Mouse (Mus musculus) forebrain, embryonic 10.5 days (tissue): ENCODE data around the gene Rab40c. TPM values are rescaled to one million over a fixed set of nuclear protein-coding genes. Genes with fewer than 3 reads are reported as not detected.
A peak's percentile ranks its signal among the peaks of the same experiment; 100 is the strongest.

Experiments
- DNase-seq: peaks from one replicate; pipeline ENCODE4 v3.0.0-alpha.2; 2017; ENCODE audit warnings: low spot score; ENCODE audit errors: extremely low spot score
- H3K27ac ChIP-seq: fragments of 300-500 bp; sonication (generic); 2 replicates; pipeline ENCODE4 v1.5.1; 2016; ENCODE audit warnings: mild to moderate bottlenecking
- H3K27me3 ChIP-seq: fragments of 300-500 bp; sonication (generic); 2 replicates; pipeline ENCODE4 v1.6.1; 2016; ENCODE audit warnings: mild to moderate bottlenecking; ENCODE audit not compliant: poor library complexity, severe bottlenecking
- H3K36me3 ChIP-seq: fragments of 300-500 bp; sonication (generic); replicated peaks from 2 replicates; pipeline ENCODE4 v1.6.1; 2016; ENCODE audit warnings: mild to moderate bottlenecking, moderate library complexity
- H3K4me1 ChIP-seq: fragments of 300-500 bp; sonication (generic); 2 replicates; pipeline ENCODE4 v1.6.1; 2016
- H3K4me3 ChIP-seq: fragments of 300-500 bp; sonication (generic); 2 replicates; pipeline ENCODE4 v1.5.1; 2016; ENCODE audit warnings: mild to moderate bottlenecking, moderate library complexity
- H3K9me3 ChIP-seq: fragments of 300-500 bp; sonication (generic); 2 replicates; pipeline ENCODE4 v1.6.1; 2016; ENCODE audit warnings: mild to moderate bottlenecking, moderate library complexity
- WGBS: fragments of 180-500 bp; shearing (Covaris S2); methylation state at CpG from one replicate; pipeline ENCODE4 v1.1.7; 2016; 5-methylcytosine and 5-hydroxymethylcytosine counted together
- polyA plus RNA-seq: library from polyadenylated mRNA; unstranded; fragments of >200 nt; fragmentation: Nextera tagmentation; extraction: Ambion mirVana; gene quantifications from 2 replicates; pipeline ENCODE4 v1.2.1, GENCODE M21; 2016

The Rab40c gene
- polyA plus RNA-seq, 1 experiment from 2014 or later: 29.4 TPM

DNA sequence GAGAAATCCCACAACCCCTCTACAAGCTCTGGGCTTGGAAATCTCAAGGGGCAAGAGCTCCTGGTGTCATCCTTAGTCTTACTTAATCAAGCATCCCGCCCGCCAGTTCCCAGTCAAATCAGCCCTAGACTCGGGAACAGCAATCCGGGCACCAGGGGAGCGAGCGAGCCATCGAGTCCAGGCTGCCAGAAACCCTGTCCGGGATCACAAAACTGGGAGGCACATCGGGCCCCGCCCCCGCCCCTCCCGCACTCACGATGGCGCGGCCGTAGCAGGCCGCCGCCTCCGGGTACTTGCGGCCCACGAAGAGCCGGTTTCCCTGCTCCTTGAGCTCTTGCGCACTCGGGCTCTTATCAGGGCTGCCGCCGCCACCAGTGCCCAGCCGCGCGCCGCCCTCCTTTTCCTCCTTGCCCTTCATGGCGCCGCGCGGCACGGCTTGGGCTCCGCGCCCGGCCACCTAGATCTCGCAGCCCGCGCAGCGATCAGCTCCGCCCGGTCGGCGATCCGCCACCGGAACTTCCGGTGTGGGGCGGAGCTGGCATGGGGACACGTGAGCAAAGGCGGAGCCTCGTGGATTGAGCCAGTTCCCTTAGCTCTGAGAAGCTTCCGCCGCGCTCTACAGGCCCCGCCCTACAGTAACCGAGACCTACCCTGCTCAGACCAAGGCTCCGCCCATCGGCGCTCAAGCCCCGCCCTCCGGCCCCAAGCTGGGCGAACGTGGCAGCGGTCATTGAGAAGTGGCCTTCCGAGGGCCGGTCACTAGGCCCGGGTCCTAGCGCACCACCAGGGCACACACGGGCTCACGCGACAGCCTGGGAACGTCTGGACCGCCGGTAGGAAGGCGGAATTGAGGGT is 86.9 kb downstream of the Rab40c start:
- Histone ChIP-seq H3K9me3 (no peaks in the 10 kb centered on the region), H3K4me3 (peak overlapping the region; percentile 77), H3K4me1 (peaks cover 91% of the 10 kb centered on the region), H3K27me3 (no peaks in the 10 kb centered on the region), H3K36me3 (peaks cover 60% of the 10 kb centered on the region), H3K27ac (peak overlapping the region; percentile 96)
- under 1% methylated on average over 77 of the region's 77 CpGs for WGBS
- DNase-seq: peak; percentile 100

Other genes starting within 250 kb of the Rab40c start
- gene Gng13, start 202.6 kb downstream of the Rab40c start, polyA plus RNA-seq: 0.57 and 0.59 TPM in 2 replicates
- 64.0 and 74.5 TPM in 2 replicates for gene Chtf18, start 192.3 kb downstream of the Rab40c start, polyA plus RNA-seq
- 22.0 and 24.2 TPM in 2 replicates for gene Rpusd1, start 192.1 kb downstream of the Rab40c start, polyA plus RNA-seq
- gene Mslnl, start 183.7 kb downstream of the Rab40c start, polyA plus RNA-seq: not detected in 2 replicates
- not detected in 2 replicates for gene Msln, start 165.3 kb downstream of the Rab40c start, polyA plus RNA-seq
- 24.9 and 26.1 TPM in 2 replicates for gene Narfl, start 146.0 kb downstream of the Rab40c start, polyA plus RNA-seq
- 74.4 and 76.0 TPM in 2 replicates for gene Haghl, start 134.1 kb downstream of the Rab40c start, polyA plus RNA-seq
- 1.4 and 1.5 TPM in 2 replicates for gene Ccdc78, start 133.1 kb downstream of the Rab40c start, polyA plus RNA-seq
- gene Fam173a, start 126.8 kb downstream of the Rab40c start, polyA plus RNA-seq: 68.4 and 79.1 TPM in 2 replicates
- gene AC134908.4, start 124.1 kb downstream of the Rab40c start, polyA plus RNA-seq: 2.4 and 4.0 TPM in 2 replicates
- 197 and 204 TPM in 2 replicates for gene Metrn, start 122.6 kb downstream of the Rab40c start, polyA plus RNA-seq
- gene Fbxl16, start 110.6 kb downstream of the Rab40c start, polyA plus RNA-seq: 7.2 and 7.3 TPM in 2 replicates
- 29.6 and 34.0 TPM in 2 replicates for gene Wdr24, start 96.1 kb downstream of the Rab40c start, polyA plus RNA-seq
- 53.9 and 58.7 TPM in 2 replicates for gene Jmjd8, start 90.9 kb downstream of the Rab40c start, polyA plus RNA-seq
- gene Stub1, start 86.3 kb downstream of the Rab40c start, polyA plus RNA-seq: 403 TPM in 2 replicates
- gene Rhbdl1, start 82.4 kb downstream of the Rab40c start, polyA plus RNA-seq: 0.93 and 1.3 TPM in 2 replicates
- gene Gm20683, start 78.0 kb downstream of the Rab40c start, polyA plus RNA-seq: 1.7 and 2.3 TPM in 2 replicates
- 28.0 and 31.2 TPM in 2 replicates for gene Rhot2, start 74.9 kb downstream of the Rab40c start, polyA plus RNA-seq
- 63.3 and 73.0 TPM in 2 replicates for gene Wdr90, start 58.2 kb downstream of the Rab40c start, polyA plus RNA-seq
- 20.0 and 21.9 TPM in 2 replicates for gene Mcrip2, start 51.0 kb downstream of the Rab40c start, polyA plus RNA-seq
- gene Mettl26, start 44.7 kb downstream of the Rab40c start, polyA plus RNA-seq: 76.7 and 79.1 TPM in 2 replicates
- gene Wfikkn1, start 38.9 kb downstream of the Rab40c start, polyA plus RNA-seq: 4.0 and 4.2 TPM in 2 replicates
- 68.4 and 75.6 TPM in 2 replicates for gene Pigq, start 25.2 kb upstream of the Rab40c start, polyA plus RNA-seq
- gene Nhlrc4, start 25.2 kb upstream of the Rab40c start, polyA plus RNA-seq: 0.89 TPM in 1 of 2 replicates, not detected in the other
- gene A930017K11Rik, start 32.8 kb upstream of the Rab40c start, polyA plus RNA-seq: 0.09 and 0.14 TPM in 2 replicates
- 31.8 and 37.0 TPM in 2 replicates for gene Capn15, start 66.1 kb upstream of the Rab40c start, polyA plus RNA-seq
- gene Rab11fip3, start 149.8 kb upstream of the Rab40c start, polyA plus RNA-seq: 21.0 and 22.3 TPM in 2 replicates
- gene Decr2, start 170.6 kb upstream of the Rab40c start, polyA plus RNA-seq: 23.5 and 24.7 TPM in 2 replicates
- 126 and 138 TPM in 2 replicates for gene Nme4, start 175.9 kb upstream of the Rab40c start, polyA plus RNA-seq
- 1.7 and 1.8 TPM in 2 replicates for gene Tmem8, start 193.6 kb upstream of the Rab40c start, polyA plus RNA-seq
- gene Mrpl28, start 203.8 kb upstream of the Rab40c start, polyA plus RNA-seq: 318 and 342 TPM in 2 replicates
- 8.4 and 10.5 TPM in 2 replicates for gene Axin1, start 219.0 kb upstream of the Rab40c start, polyA plus RNA-seq